Mouse (Mus musculus) retina, postnatal 1 day (tissue): ENCODE measurements at regions not wholly inside any gene's neighbourhood (a gene's known extent, or its start where the extent isn't known, plus 50 kb on each side); places are given as distances from the start of the nearest gene placed in this dataset.
"Not testable (repeated sequence)": the region's sequence is repeated elsewhere in the genome, so short reads cannot be mapped to it uniquely, and the experiment has no call there.

Source experiments
- DNase-seq: peaks from one replicate; pipeline ENCODE4 v3.0.0-alpha.2; 2012

DNA sequence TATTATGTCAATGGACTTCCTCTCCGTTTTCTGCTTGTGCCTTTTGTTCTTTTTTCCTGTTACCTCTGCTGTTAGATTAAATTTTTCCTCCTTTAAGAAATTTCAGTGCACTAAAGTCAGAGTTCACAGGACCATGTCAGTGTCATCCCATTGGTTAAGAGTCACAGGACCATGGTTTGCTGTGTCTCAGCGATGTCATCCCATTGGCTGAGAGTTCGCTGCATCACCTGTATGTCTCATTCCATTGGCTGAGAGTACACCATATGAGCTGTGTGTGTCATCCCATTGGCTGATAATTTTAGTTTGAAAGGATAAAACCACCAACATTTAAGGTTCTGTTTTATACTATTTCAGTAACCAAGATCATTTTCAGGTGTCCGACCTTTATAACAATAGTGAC, 50.7 kb upstream of the Jade1 start:
- DNase-seq = no peak

DNA sequence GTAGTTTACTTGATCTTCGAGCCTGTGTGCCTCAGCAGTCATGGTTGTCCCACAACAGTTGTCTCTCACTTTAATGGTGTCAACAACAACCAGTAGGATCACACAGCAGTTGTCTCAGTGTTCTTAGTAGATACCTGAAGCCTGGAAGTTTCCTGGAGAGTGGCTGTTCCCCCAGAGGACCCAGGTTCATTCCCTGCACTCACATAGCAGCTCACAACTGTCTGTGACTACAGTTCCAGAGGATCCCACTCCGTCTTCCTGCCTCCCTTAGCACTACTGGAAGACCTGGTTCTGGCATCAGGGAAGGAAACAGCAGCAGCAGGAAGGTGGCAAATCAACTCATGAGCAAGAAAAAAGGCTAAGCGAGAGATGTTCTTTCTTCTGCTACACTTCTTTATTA, 53.4 kb upstream of the Jade1 start:
- no peak for DNase-seq

DNA sequence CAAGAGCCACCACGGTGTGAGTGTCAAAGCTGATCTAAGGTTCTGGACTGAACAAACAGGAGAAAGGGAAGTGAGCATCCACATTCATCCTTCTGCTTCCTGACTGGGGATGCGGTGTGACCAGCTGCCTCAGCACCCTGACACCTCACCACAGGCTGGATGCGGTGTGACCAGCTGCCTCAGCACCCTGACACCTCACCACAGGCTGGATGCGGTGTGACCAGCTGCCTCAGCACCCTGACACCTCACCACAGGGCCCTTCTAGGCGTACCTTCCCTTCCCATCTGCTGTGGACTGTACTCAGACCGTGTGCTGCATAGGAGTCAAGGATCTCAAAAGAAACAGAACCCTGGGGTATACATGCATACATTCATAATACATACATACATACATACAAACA, 53.9 kb upstream of the Jade1 start:
- DNase-seq = not testable (repeated sequence)

DNA sequence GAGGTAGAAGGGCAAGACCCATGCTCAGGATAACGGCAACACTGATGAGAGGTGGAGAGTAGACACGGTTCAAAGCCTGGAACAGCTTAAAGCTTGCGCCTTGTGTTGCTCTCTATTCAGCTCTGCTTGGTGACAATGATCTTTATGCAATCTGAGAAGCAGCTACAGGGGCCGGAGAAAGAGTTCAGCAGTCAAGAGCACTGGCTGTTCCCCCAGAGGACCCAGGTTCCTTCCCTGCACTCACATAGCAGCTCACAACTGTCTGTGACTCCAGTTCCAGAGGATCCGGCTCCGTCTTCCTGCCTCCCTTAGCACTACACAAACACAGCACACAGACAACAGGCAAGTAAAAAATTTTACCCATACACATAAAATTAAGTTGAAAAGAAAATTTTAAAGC, 54.4 kb upstream of the Jade1 start:
- no peak for DNase-seq

DNA sequence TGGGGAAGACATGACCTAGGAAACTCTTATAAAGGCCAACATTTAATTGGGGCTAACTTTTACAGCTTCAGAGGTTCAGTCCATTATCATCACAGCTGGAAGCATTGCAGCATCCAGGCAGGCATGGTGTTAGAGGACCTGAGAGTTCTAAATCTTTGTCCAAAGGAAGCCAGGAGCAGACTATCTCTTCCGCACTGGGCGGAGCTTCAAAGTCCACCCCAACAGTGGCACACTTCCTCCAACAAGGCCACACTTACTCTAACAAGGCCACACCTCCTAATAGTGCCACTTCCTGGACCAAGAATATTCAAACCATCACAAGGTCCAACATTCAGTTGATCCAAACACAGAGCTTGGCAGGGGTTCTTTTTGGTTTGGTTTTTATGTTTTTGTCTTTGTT, 55.9 kb upstream of the Jade1 start:
- no peak for DNase-seq

DNA sequence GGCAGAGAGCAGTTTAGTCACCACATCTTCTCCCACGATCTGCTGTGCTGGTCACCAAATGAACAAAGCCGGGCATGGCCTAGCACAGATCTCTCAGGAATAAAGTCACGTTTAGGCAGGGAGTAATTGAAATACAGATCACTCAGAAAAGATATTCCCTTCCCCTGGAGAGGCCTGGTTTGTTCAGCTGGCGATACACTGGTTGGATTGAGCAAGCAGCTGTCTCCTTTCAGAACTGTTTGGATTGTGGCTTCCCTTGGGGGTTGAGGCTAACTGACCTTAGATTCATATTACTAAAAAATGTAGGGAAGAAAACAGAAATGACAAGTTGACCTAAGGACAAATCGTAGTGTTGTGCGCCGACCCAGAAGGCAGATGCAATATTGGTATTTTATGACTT, 56.7 kb upstream of the Jade1 start:
- DNase-seq = no peak

DNA sequence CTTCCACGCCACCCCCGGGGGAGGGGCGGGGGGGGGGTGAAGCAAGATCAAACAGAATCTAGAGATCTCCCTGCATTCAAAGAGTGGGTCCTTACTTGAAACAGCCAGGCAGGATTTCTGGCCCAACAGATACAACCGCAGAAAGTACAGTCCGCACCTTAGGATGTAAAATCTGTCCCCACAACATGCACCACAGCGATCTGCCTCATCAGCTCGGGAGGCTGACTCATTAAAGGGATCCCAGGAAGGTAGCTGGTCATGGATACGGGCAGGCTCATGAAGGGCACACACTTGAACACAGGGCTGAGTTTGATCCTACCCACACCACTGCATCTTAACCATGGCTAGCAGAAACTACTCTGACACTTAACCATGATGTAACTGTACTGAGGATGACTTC, 57.8 kb upstream of the Jade1 start:
- no peak for DNase-seq

DNA sequence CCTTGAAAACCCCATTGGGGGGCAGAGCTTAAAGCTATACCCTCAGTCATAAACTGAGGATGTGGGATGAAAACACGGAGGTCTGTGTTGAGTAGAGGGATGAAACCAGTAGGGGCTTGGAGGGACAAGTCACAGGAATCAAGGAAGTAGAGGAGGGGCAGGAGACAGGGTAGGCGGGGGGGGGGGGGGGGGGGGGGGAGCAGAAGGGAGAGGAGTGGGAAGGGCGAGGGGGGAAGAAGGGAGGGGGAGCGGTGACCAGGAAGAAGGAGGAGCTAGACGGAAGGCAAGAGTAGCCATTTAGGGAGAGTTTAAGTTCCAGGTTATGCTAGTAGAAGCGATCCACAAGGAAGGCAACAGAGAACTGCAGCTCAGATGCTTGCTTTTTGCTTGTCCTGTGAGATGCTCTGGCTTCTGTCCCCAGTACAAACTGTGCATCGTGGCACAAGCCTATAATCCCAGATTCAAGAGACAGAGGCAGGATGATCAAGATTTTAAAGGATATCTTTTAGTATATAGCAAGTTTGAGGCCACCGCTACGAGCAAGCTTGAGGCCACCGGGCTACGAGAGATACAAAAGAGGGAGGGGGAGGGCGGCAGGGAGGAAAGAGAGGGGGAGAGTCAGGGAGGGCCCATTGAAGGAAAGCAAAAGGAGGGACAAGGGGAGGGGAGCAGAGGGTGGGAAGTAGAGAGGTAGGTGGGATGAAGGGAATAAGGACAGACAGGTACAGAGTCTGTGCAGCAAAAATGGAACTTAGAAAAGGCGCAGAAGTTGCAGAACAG, 58.4 kb upstream of the Jade1 start:
- no peak for DNase-seq

DNA sequence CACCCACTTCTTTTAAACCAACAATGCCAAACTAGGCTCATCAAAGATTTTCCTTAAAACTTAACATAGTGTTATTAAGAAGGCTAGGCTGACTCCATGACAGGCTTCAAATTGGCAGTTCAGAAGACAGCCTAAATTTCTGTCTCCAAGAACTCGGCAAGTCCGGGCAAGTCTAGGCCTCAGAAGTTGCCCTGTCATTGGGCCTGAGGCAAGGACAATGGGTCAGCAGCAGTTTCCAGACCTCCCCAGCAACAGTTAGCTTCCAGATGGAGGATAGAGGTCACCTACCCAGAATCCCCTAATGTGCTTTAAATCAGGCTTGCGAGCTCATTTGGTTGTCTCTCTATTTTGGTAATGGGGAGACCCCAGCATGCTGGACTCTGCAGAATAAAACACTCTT, 59.6 kb upstream of the Jade1 start:
- no peak for DNase-seq

DNA sequence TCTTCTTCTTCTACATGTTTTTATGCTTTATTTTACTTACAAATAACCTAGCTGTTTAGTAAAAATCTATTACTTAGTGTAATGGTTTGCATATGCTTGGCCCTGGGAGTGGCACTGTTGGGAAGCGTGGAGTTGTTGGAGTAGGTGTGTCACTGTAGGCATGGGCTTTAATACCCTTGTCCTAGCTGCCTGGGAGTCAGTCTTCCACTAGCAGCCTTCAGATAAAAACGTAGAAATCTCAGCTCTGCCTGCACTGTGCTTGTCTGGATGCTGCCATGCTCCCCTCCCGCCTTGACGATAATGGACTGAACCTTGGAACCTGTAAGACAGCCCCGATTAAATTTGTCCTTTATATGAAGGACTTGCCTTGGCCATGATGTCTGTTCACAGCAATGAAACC, 60.4 kb upstream of the Jade1 start:
- no peak for DNase-seq

DNA sequence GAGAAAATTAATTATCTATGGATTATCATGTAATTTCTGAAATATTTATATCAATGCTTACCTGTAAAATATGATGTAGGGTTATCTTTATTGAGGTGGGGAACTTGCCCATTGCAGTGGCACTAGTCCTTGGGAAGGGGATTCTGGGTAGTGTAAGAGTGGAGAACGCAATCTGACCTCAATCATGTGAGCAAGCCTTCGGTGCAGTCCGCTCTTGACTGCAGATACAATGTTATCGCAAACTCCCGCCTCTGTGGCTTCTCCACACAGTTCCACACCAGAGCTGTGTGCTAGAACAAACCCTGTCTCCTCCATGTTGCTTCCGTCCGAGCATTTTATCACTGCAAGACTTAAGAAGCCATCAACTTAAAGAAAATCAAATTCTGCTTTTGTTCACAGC, 62.1 kb upstream of the Jade1 start:
- no peak for DNase-seq

DNA sequence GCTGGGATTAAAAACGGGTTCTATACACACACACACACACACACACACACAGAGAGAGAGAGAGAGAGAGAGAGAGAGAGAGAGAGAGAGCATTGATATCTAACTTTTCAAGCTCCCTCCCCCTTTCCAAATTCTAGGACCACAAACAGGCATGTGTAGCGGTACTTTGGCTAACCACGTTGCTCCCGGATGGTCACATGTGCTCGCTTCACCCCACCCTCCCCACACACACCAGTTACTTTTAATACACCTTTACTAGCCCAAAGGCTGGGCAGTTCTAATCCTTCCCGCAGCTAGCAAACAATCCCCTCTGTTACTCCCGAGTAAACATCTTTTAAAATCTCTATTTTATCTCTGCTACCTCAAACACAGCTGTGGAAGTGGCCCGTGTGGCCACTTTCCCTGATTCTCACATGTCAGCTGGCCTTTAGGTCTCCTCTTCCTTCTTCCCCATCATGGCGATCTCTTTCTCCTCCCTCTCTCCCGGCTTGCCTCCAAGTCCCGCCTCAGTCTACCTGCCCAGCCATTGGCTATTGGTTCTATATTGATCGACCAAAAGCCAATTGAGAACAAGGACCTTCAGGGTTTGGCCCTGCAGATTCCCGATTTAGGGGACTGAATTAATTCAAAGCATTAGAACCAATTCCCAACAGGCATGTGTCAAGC, 62.7 kb upstream of the Jade1 start:
- no peak for DNase-seq

DNA sequence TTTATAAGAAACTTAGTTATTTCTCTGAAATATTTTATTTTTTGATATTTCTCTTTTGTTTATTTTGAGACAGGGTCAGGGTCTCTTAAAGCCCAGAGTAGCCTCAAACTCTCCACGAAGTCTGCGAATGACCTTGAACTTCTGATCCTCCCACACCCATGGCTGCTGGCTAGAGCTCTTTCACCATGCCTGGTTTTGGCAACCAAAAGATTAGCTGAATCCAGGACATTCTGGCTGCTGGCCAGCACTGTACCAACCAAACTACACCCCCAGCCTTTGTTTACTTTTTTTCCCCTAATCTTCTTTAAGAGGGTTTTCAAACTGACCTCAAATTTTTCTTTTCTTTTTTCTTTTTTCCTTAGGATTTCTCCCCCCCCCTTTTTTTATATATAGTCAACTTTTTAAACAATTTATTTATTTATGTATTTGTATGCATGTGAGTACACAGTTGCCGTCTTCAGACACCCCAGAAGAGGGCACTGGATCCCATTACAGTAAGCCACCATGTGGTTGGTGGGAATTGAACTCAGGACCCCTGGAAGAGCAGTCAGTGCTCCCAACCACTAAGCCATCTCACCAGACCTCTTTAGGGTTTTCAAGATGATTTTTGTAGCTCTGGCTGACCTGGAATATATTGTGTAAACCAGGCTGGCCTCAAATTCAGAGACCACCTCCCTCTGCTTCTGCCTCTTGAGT, 63.4 kb upstream of the Jade1 start:
- no peak for DNase-seq

DNA sequence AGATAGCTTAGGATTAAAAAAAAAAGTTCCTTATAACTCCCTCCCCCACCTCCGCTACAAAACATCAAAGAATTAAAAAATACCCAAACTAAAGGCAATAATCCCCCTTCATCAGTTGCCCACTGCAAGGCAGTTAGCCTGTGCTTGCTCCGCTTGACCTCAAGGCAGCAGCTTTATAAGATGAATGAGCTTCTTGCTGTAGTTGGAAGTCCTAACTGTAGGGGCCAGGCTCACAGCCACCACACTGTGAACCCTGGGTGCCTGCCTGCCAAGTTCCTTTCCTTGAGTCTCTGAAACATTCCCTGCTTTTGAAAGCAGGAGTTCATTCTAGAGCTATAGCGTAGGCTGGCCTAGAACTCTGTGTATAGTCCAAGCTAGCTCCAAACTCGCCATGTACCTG, 64.3 kb upstream of the Jade1 start:
- DNase-seq = no peak

DNA sequence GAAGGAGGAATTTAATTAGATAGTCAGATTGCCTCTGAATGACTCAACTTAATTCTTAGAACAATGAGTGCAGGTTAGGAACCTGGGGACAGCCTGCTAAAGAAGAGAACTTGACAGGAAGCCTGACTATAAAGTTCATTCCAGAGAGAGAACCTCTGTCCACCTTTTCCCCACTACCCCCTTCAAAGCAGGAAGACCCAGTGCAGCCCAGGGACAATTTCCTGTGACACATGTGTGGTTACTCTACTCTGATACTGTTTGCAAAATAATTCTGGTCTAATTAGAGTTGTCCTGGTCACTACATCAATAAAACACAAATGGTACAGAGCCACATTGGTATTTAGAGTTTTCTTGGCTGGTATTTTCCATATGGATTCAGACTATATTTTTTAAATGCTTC, 65.5 kb upstream of the Jade1 start:
- DNase-seq = no peak

DNA sequence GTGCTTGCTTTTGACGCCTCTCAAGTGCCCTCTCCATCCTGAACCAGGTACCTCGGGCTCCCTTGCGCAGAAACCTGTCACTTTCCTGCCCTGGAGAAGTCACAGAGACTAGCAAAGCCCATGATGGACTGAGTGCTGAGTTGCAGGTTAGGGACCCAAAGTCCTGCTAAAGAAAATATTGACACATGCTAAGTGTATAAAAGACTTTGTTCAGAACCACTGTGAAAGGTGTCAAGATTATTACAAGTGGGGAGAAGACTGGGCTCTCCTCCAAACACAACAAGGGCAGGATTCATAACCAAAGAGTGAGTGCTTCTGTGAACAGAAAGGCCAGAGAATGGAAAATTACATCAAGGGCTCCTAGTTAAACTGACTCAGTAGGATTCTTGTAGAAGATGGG, 66.0 kb upstream of the Jade1 start:
- DNase-seq = no peak

DNA sequence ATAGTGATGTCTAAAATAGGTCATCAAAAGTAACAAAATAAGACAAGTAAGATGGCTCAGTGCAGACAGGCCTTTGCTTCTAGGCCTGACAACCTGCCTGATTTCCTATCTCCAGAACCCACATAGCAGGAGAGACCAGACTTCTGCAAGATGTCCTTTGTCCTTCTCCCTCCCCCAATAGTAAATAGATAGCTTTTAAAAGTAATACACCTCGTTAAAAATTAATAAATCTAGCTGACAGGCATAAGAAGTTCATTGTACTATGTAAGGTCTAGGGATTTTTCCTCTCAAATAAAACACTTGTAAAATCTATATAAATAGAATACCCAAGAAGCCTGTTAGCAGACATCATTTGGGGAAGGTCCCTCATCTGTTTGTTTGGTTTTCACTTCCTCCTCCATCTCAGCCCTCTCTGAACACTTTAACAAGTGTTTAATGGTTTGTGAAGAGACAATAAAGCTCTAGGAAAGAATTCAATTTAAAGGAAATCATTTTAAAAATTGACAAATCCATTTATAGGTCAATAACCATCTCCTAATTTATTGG, 67.2 kb upstream of the Jade1 start:
- DNase-seq = no peak

DNA sequence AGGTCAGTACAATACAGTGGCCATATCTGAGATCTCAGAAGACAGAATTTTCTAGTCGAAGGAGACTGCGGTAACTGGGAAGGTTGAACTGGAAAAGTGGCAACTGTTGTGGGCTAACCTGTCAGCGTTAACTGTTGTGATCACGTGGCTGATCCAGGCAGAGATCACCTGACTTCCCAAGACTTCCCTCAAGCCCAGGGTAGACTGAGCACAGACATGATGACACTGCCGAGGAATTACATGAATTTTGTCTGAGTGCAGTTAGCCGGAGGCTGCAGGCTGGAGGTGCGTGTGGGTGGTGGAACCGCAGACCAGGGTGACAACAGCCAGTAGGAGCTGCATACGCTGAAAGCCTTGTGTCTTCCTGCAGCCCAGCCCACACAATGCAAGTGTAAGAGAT, 70.6 kb upstream of the Jade1 start:
- DNase-seq = no peak

DNA sequence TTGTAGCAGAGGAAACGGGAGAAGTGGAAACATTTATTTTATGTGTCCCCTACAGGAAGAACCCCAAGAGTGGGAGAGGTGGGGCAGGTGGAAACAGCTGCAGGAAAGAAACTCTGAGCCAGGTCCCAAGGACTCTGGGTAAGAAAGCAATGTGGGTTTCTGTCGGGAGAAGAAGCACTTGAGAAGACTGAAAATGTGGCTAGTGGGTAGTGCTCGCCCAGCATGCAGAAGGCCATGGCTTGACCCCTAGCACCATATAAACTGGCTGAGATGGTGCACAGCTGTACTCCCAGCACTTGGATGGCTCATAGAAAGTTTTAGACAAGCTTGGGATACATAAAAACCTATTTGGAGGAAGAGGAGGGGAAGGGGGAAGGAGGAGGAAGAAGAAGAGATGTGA, 71.9 kb upstream of the Jade1 start:
- no peak for DNase-seq

DNA sequence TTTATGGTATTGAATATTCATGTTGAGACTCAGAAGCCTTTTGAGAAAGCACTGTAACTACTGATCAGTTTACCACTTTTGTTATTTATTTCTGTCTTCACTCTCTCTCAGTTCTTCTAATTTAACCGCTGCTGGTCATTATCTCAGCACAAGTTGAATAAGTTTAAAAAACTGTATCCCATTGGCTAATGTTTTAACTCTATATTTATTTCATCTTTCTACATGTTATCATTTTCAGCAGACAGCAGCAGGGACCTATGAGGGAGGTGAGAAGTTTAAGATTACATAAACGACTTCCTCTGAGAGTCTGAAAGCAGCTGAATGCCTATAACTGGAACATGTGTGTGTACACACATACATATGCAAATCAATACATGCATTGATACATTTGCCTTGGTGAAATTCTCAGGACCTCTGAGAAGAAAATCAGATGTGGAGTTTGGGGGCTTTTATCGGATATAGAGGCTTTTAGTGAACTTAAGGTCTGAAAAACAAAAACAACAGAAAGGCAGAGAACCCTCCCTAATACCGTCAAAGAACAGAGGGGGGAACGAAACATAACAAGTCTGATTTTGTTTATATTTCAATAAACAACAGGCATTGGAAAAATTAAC, 72.5 kb upstream of the Jade1 start:
- DNase-seq = no peak

DNA sequence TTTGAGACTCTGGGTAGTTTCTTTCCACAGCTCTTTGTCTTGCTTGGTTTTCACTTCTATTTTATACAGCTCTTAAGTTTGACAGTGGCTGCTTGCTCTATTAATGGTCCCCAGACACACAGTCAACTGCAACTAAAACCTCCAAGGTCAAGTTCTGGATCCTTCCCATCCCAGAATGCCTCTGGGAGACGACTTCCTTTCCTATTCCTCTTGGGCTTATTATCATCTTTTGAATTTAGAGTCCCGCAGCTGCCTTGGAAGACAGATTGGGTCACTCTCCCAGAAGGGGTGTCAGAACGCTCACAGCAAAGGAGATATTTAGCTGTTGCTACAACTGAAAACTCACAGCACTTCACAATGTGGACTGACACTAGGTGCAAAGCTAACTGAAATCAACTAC, 75.3 kb upstream of the Jade1 start:
- DNase-seq = no peak

DNA sequence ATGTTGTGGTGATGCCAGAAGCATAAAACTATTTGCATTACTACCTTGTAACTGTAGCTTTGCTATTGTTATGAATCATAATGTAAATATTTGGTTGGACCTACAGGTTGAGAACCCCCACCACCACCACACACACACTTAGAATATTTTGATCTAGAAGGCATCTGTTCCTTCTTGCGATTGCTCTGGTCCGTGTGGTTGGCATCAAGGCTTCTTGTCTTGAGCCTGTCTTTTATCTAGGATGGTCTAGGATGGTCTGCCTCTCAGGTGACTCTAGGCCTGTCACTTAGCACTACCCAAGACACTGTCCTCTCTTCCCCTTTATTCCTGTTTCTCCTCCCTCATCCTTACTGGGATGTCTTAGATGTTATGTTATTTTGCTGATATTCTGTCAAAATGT, 76.6 kb upstream of the Jade1 start:
- DNase-seq = no peak

DNA sequence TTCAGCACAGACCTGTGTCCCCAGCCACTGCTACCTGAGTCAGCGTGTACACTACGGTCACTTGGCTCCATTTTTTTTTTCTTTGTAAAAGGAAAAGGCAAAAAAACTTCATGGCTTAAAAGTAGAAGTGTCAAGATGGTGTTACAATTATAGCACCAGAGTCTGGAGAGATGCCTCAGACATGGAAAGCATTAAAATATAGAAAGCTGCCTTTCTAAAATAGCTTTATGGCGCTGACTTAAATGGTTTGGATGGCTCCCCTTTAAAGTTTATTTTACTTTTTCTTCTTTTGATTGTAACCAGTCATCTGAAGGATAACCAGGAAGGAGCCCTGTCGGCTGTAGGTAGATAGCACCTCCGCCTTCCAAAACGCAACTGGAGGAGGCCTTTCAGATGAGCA, 79.0 kb upstream of the Jade1 start:
- DNase-seq = no peak

DNA sequence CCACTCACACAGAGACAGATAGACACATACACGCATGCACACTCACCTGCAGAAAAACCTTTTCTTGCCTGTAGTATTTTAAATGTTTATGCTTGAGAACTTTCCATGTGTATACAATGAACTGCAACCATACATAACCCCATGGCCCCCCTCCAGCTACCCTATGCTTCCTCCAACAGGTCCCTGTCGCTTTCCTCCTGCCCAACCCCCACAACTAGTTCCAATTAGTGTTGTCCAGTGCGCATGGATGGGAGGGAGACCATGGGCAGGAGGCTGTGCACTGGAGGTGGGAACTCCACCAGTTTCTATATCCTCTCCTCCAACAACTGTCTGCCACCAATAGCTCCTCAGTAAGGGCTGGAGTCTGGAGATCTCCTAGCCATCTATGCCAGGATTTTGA, 82.9 kb upstream of the Jade1 start:
- DNase-seq = no peak
